Mouse (Mus musculus) adrenal gland, adult 2 months (tissue): ENCODE data around the gene Hdac8. TPM values are rescaled to one million over a fixed set of nuclear protein-coding genes. Genes with fewer than 3 reads are reported as not detected.

Source experiments
- DNase-seq: peaks from one replicate; pipeline ENCODE4 v3.0.0; 2021
- polyA plus RNA-seq: library from polyadenylated mRNA; depleted of rRNA; stranded (reverse); fragments of >200 nt; gene quantifications from 2 replicates; pipeline ENCODE4 v1.2.3, GENCODE M21; 2012
- total RNA-seq, 2 experiments: library from RNA; stranded (reverse); gene quantifications; 2 replicates each; pipeline ENCODE4 v1.2.3; 2021

Hdac8 gene
- total and polyA plus RNA-seq, 3 experiments: 1.0 to 8.8 (median 7.7) TPM

- peak; percentile 27 for DNase-seq
Observed at GRCm38 (mm10) chrX:102341688-102342087, 163.5 kb downstream of the Hdac8 start.

- peak; percentile 23 for DNase-seq
Observed at GRCm38 (mm10) chrX:102339396-102340155, 165.6 kb downstream of the Hdac8 start.

GRCm38 (mm10) chrX:102319696-102320095 is 185.5 kb downstream of the Hdac8 start:
- DNase-seq: no peak

GRCm38 (mm10) chrX:102319252-102319651 is 185.9 kb downstream of the Hdac8 start:
- DNase-seq: no peak

GRCm38 (mm10) chrX:102318782-102319181 is 186.4 kb downstream of the Hdac8 start:
- DNase-seq: no peak

- DNase-seq: no peak
Observed at GRCm38 (mm10) chrX:102311119-102311518, 194.0 kb downstream of the Hdac8 start.

- no peak for DNase-seq
Observed at GRCm38 (mm10) chrX:102307511-102307910, 197.6 kb downstream of the Hdac8 start.

GRCm38 (mm10) chrX:102305806-102306205 is 199.4 kb downstream of the Hdac8 start:
- DNase-seq: no peak

- DNase-seq: no peak
Observed at GRCm38 (mm10) chrX:102304914-102305313, 200.2 kb downstream of the Hdac8 start.

GRCm38 (mm10) chrX:102302476-102302875 is 202.7 kb downstream of the Hdac8 start:
- no peak for DNase-seq

- no peak for DNase-seq
Observed at GRCm38 (mm10) chrX:102284889-102285288, 220.3 kb downstream of the Hdac8 start.

- DNase-seq: no peak
Observed at GRCm38 (mm10) chrX:102262620-102263345, 242.4 kb downstream of the Hdac8 start.

GRCm38 (mm10) chrX:102259772-102260171 is 245.4 kb downstream of the Hdac8 start:
- no peak for DNase-seq

- DNase-seq: peak; percentile 32
Observed at GRCm38 (mm10) chrX:102253892-102254291, 251.3 kb downstream of the Hdac8 start.

GRCm38 (mm10) chrX:102251937-102252860 is 253.0 kb downstream of the Hdac8 start, which contains the start of gene Cited1:
Gene Cited1, minus strand, starts transcription at chrX:102252181.
- peak; percentile 85 for DNase-seq

GRCm38 (mm10) chrX:102251221-102251936 is 253.8 kb downstream of the Hdac8 start:
- peak; percentile 52 for DNase-seq

GRCm38 (mm10) chrX:102250891-102251170 is 254.3 kb downstream of the Hdac8 start:
- no peak for DNase-seq

- DNase-seq: peak; percentile 49
Observed at GRCm38 (mm10) chrX:102250150-102250890, 254.8 kb downstream of the Hdac8 start.

GRCm38 (mm10) chrX:102244334-102244733 is 260.8 kb downstream of the Hdac8 start:
- DNase-seq: no peak
